Mouse (Mus musculus): ENCODE measurements around the gene Kdm7a.

Gene Kdm7a

DNA sequence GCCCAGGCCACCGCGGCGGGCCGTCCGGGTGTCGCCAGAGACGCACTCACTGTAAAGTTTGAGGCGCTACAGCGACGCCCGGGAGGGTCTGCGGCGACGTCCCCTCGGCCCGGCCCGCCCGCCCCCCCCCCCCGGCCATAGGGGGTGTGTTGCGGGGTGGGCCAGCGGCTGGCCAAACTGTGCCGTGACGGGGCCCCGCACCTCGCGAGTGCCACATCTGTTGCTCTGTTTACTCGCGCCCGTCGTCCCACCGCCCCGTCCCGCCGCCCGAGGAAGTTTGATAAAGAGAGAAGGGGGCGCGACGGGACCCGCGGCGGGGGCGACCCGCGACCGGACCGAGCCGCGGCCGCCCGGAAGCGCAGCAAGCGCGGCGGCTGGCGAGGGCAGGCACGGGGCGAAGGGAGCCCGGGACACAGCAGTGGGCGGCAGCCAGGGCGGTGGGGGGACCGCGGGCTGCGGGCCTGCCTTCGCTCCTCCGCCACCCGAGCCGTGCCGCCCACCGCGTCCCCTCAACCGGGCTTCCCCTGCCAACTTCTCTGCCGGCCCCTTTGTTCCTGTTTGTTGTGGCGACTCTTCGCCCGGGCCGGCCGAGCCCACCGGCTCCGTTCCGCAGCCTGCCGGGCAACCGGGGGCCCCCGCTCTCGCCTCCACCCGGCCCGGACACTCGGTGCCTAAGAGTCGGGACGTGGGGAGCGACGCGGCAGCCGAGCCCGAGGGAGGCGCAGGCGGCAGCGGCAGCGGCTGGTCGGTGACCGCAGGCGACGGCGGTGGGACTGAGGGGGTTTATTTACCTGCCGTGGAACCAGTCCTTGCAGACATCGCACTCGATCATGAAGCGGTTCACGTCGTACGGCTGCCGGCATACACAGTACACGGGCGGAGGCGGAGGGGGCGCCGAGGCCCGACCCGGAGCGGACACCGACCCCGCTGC is 674 bp downstream of the Kdm7a start:
- no peak for DNase-seq (ENCODE audit: low spot score)

DNA sequence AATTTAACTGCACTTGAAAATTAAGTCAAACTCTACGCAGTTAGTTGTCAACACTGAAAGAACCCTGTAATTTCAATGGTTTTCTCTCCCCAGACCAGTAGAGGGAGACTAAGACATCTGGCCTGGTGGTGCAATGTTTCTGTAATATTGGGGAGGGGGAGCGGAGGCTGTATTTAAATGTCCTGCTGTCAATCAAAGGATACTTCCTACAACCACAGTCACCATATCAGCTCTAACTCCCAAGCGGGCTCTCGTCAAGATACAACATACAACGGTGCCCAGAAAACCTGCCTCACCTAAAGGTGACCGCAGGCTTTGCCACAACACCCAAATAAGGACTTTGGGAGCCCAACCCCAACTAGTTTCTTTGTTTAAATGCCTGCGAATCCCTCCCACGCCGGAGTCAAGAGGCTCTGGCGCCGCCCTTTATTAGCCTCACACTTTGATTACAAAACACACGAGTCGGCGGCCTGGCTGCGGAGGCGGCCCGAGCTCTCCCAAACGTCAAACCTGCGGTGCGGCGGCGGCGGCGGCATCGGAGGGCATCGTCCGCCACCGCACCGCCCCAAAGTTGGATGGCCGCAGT is 1.4 kb downstream of the Kdm7a start:
- DNase-seq (ENCODE audit: low spot score), result peak; percentile 83

DNA sequence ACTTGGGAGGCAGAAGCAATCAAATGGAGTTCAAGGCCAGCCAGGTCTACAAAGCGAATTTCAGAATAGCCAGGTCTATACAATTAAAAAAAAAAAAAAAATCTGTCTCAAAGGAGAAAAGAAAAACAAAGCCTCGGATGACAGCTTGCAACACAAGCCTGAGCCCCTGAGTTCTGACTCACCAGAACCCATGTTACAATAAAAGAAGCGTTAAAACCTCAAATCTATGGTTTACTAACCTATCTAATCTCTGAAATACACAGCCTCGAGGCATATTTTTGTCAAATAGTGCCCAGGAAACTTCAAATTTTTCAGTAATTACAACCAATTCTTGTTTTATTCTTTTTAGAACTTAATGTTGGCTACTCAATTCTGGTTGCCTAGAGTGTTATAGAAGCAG is 2.1 kb downstream of the Kdm7a start:
- DNase-seq (ENCODE audit: low spot score), result no peak

DNA sequence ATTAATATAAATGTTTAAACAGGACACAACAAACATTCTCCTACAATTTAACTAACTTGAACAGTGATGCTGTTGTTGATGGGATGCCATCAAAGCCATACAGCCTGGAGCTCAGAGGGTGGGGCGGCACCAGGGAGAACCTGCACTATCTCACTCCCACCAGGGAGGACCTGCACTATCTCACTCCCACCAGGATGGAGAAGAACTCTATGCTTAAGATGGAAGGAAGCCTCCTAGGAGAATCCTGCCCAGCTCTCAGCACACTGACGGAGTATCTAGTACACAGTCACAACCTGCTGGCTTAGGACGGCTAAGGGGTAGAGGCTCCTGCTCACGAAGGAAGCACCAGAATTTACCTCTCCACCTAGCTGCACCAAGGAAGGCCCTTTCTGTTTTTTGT is 3.4 kb downstream of the Kdm7a start:
- peak; percentile 90 for DNase-seq (ENCODE audit: low spot score)

DNA sequence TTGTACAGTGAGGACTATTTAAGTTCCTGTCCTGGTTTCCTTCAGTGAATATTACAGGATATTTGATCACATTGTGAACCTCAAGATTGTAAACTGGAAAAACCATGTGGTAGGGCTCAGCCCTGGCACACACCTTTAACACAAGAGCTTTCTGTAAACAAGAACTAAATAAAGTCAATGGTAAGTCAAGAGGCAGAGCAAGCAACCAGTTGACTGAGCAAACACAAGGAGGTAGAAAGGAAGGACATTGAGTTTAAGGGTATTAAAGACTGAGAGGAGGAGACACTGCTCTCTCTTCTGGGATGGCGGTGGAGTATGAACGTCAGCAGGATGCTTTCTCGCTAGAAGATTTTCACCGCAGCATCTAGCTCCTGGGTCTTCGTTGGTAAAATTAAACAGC is 13.6 kb downstream of the Kdm7a start:
- DNase-seq (ENCODE audit: low spot score), result no peak

DNA sequence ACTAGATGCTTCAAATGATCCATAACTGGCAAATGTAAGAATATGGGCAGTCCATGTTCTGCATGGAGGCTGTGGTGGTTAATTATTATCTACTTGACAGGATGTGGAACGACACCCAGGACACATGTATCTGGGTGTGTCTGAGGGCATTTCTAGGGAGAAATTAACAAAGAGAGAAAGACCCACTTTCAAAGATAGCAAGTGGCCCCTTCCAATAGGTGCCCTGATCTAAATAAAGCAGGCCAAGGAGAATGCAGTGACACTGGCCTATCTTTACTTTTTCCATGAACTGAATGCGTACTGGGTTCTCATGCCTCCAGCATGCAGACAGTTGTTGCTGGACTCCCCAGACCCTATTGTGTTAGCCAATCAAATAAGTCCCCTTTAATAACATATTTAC is 15.1 kb downstream of the Kdm7a start:
- DNase-seq (ENCODE audit: low spot score), result no peak

DNA sequence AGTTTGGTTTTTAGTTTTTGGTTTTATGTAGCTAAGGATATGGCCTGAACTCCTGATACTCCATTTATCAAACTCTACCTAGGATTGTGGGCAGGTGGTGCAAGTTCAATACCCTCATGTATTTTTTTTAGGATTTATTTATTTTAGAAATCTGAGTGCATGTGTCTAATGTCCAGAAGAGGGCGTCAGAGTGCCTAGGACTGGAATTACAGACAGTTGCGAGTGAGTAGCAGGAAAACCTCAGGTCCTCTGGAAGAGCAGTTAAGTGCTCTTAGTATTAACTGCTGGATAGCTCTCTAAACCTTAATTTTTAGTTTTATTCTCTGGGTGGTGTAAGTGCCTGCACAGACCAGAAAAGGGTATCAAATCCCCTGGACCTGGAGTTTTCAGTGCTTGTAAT is 19.4 kb downstream of the Kdm7a start:
- DNase-seq (ENCODE audit: low spot score), result peak; percentile 50

DNA sequence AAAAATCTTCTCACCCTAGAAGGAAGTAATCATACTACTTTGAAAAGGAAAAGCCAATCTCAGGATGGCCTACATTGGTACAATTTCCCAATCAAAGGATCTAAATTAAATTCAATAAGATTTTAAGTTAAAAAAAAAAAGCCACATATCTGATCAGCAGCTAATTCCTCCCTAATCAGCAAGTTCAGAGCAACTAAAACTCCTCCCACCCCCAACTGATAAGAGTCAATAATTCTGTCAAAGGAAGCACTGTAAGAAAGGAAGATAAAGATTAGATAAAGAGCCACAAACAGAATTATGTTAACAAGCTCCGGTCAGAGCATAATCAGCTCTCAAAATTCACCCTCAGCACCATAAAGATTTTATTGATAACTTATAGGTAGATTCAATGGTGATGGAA is 37.5 kb downstream of the Kdm7a start:
- DNase-seq (ENCODE audit: low spot score), result no peak

DNA sequence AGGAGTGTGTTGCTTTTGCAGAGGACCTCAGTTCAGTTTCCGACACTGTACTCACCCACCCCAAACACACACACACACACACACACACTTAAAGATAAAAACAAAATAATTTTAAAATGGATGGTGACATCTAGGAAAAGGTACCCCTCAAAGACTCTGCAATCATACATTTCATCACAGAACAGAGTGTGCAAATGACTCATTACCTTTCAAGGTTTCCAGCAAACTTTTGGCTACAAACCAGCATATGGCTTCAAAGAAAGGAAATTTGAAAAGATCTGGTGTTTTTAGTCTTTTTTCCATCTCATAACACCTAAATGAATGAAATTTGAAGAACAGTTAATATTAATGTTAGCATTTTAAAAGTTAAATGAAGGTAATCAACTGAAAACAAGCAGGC is 41.7 kb downstream of the Kdm7a start:
- DNase-seq (ENCODE audit: low spot score), result no peak

DNA sequence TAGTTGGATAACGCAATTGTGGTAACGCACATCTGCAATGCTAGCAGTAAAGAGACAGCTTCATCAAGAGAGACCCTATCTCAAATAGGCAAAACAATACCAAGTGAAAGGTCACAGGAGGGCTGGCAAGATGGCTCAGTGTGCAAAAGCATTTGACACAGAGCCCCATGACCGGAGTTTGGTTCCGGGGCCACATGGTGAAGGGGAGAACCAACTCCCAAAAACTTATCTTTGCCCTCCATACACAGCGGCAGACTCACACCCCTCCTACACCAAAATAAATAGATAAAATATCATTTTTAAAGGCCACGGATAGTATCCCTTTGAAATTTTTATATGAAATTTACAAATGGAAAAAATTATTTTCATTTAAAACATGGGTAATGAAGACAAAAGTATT is 44.6 kb downstream of the Kdm7a start:
- peak; percentile 49 for DNase-seq (ENCODE audit: low spot score)

DNA sequence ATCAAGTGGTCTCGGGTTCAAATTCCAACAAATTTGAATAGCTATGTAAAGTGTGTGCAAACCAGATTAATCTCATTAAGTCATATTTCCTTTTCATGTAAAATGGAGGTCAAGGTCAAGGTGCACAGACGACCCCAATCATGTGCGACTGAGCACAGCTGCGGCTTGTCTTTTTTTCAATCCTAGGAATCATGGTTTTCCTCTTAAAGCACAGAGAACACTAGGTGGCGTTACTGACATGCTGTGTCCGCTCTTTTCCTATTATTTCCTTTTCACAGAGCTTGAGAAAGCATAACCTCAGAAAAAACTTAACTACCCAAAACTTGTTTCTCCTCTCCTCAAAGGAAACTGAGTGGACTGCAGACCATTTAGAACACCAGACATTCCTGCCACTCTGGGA is 60.5 kb downstream of the Kdm7a start:
- DNase-seq (ENCODE audit: low spot score), result no peak

DNA sequence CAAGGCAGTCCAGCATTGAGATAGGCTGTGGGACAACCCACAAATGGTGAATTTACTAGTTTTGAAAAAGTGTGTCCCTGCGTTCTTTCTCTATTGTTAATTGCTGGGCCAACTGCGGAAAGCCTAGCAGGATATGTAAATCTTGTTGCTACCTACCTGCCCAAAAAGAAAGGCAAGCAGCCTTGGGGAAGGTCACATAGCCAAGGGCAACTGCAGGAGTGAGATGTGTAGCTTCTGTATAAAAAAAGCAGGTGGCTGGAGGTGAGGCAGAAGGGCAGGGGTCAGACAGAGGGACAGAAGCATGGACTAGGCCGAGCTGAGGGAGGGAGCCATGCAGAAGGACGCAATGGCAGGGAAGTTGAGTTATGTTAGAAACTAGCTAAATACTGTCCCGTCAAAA is 74.0 kb downstream of the Kdm7a start:
- DNase-seq (ENCODE audit: low spot score), result no peak

DNA sequence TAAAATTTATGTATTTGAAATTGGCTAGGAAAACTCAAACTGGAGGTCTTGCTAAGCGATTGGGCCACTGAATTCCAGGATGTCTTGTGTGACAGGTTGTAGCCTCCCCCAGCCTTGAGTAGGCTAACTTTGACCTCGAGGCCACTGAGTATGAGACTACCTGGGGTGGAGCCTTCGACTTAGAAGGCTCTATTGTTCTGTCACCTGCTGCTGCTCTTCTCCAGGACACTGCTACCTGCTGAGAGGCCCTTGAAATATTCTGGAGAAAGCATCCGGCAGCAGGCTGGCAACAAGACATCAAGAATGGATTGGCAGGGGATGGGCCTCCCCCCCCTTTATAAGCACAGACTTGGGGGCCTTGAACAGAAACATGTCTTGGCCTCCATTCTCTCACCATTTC is 75.1 kb downstream of the Kdm7a start:
- DNase-seq (ENCODE audit: low spot score), result no peak

DNA sequence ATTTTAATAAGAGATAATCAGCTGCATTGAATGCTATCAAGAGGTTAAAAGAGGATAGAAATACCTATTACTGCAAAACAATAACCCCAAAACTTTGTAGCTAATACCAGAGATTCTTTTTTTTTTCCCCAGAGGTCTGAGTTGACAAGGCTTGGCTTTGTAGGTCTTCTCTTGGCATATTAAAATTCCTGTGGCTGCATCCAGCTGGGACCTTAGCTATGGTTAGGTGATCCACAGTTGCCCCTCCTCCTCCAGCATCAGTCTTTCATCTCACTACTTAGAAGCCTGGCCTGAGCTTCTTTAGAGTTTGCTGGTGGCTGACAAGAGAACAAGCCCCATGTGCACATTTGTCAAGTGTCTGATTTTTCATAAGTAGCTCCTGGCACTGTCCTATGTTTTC is 81.9 kb downstream of the Kdm7a start:
- no peak for DNase-seq (ENCODE audit: low spot score)

DNA sequence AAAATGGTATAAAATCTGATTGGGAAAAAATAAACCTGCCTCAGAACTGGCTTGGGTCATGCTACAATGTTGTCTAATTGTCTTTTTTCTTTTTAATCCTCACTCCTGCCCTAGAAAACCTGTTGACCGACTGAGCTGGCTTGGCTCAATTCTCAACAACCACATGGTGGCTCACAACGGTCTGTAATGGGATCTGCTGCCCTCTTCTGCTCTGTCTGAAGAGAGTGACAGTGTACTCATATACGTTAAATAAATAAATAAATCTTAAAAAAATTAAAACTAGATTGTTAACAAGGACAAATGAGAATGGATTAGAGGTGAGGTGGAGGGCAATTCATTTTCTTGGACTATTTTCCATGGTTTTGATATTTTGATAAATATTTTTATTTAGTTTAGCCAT is 85.9 kb downstream of the Kdm7a start:
- DNase-seq (ENCODE audit: low spot score), result no peak

DNA sequence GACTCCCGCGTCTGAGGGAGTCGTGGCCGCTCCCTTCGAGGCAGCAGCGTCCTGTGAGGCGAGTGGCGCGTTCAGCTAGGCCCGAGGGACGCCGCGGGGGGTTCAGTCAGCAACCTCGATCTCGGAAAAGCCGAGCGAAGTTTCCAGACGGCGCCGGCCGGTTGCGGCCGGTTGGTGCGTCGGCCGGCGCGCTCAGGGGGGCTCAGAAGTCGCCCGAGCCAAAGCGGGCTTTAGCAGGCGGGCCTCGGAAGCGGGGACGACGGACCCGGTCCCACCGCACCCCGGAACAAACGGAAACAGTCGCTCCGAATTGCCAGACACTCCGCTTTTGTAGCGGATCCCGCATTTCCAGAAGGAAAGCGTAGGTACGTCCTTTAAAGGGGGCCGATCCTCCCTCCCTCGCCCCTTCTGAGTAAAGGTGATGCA is 88.1 kb downstream of the Kdm7a start:
- no peak for DNase-seq (ENCODE audit: low spot score)

DNA sequence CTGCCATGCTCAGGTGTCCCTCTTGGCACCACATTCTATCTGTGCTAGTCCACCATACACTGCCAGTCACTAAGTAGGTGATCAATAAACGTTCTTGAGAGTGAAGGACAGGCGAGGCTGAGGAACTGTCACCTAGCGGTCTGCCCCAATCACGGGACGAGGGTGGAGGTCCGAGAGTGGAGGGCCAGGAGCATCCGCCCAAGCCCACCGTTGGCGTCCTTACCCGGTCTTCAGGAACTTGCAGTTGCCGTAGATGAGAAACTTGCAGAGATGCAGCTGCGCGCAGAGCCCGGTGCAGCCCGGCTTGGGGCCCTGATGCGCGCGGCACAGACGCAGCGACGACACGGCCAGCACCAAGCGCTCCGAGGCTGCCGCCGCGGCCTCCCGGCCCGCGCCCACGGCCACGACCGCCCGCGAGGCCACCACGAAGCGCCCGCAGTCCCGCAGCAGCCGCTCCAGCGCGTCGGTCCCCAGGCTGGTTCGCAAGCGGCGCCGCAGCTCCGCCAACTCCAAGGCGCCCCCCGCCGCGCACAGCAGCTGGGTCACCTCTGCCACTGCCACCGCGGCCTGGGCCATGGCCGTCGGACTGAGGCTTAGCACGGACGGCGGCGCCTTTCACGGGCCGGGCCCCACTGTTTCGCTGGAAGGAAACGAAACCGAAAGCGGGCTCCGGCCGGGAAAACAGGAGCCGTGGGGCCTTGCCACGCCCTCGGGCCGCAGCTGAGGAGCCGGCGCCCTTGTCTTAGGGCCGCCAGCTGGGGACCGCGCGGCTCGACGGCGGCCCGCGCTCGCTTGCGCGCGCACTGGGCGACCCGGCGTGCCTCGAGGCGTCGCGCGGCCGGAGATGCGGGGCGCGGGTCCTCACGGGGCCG is 88.8 kb downstream of the Kdm7a start, which contains the start of gene Parp12:
Parp12 (minus strand) TSS at position 766 of the 872 bp plus-strand sequence.
- DNase-seq (ENCODE audit: low spot score), result peak; percentile 62

DNA sequence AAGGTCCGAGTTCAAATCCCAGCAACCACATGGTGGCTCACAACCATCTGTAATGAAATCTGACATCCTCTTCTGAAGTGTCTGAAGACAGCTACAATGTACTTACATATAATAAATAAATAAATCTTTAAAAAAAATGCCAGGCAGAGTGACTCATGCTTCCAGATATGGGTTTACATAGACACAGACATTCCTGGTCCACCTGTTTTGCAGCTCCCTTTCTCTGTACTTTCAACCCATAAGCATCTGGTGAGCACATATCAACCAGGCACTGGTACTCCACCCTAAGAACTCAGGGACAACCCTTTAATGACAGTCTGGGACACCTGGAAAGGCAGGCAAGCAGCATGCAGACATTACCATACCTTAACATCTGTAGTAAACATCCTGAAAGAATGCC is 91.2 kb downstream of the Kdm7a start:
- DNase-seq (ENCODE audit: low spot score), result no peak

DNA sequence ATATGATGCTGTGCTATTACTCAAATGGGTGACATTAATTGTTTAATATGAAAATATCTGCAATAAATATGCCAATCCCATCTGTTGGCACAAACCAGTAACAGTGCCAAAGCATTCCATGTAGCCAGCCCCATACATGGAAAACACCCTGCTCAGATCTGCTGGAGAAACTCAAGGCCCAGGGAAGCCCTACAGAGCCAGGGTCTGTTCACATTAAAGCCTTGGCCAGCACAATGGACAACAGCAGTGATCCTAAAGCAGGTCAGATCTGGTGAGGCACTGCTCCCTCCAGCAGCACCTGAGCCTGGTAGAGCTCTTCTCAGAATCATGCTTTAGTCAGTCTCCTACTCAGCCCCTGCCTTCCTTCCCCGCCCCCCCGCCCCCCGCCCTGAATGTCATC is 93.4 kb downstream of the Kdm7a start:
- DNase-seq (ENCODE audit: low spot score), result no peak

DNA sequence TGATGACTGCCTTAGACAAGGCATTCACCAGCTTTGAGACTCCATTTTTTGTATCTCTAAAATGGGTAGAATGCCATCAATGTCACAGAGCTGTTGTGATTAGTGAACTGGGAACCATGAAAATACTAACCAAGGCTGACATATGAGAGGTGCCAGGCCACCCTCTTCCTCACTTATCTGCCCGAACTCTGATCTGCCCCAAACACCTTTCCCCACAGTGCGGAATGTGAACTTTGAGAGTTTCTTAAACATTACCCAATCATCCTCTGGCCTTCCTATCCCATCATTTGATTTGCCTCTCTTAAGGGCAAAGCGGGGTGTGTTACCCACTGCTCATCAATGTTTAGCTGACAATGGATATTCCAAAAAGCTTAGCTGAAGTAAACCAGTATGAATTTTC is 93.9 kb downstream of the Kdm7a start:
- DNase-seq (ENCODE audit: low spot score), result no peak

DNA sequence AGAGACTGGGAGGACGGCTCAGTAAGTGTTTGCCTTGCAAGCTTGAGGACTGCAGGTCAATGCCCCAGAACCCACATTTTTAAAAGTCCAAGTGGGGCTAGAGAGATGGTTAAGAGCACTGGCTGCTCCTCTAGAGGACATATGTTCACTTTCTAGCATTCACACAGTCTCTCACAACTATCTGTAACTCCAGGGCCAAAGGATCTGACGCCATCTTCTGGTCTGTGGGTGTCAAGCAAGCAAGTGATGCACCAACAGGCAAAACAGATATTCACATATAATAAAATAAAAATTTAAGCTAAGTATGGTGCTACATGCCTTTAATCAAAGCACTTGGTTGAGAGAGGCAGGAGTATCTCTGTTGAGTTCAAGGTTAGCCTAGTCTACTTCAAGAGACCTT is 99.8 kb downstream of the Kdm7a start:
- no peak for DNase-seq (ENCODE audit: low spot score)

DNA sequence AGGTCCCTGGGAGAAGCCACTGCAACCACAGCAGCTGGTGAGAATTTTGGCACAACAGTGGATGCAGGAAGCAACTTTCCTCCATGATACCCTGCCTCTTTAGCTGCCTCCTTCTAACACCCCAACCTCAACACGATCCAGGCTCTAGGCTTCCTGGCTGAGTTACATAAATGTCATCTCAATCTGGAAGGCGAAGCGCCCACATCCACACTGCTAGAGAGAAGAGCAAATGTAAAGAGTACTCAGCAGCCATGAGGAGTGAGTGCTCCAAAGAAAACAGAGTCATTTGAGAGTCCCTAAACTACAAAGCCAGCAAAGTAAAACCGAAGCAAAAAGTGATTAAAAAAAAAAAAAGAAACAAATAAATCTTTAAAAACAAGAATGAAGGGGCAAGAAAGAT is 102.0 kb downstream of the Kdm7a start:
- DNase-seq (ENCODE audit: low spot score), result no peak

Data from c-Kit-positive CD71-positive TER-119-positive erythroid progenitor cells, embryonic 14.5 days (primary cell).